Mouse (Mus musculus) lung, adult 2 months (tissue): ENCODE measurements at regions not wholly inside any gene's neighbourhood (a gene's known extent, or its start where the extent isn't known, plus 50 kb on each side); places are given as distances from the start of the nearest gene placed in this dataset.

ENCODE experiments used
- CTCF ChIP-seq: fragments of 200-500 bp; IDR thresholded peaks from 2 replicates; pipeline ENCODE4 v1.5.1; 2011; ENCODE audit warnings: mild to moderate bottlenecking, low read length, control low read depth; ENCODE audit not compliant: insufficient read depth
- POLR2A ChIP-seq: fragments of 200-500 bp; IDR thresholded peaks from 2 replicates; pipeline ENCODE4 v1.6.1; 2011; ENCODE audit warnings: low read depth, mild to moderate bottlenecking, control low read depth, low read length, borderline replicate concordance; ENCODE audit errors: extremely low read depth

DNA sequence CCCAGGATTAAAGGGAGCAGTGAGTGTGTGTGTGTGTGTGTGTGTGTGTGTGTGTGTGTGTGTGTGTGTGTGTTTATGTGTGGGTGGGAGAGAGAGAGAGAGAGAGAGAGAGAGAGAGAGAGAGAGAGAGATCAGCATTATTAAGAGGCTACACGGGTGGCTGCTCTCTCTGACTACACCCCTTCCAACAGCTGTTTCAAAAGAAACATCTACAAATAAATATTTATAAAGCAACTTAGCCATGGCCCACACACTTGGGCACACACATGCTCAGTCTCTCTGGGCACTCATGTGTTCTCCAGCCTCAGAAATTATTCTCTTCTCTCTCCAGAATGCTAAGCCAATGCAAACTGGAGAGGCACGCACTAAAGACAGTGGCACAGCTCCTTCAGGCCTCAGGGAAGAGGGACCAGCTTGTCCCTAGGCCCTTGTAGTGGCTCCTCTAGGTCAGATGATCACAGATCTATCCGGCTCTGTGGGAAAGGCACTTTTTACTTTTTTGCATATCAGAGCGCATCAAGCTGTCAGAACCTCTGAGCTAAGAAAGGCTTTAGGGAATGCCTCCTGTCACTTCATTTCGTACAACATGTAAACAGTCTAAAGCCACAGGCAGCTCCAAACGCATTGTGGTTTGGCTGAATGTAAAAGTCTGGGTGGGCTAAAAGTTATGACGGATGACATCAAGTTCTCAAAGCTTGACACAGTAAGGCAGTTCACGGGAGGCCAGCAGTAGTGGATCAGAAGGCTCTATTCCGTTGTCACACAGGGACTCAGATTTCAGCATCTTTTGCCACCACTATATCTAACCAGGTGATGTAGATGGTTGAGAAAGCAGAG, 233.8 kb upstream of the Ncam1 start:
- TF ChIP-seq POLR2A (no peak), CTCF (no peak)
